Mouse (Mus musculus) lung, postnatal 25 days (tissue): ENCODE data around the gene Zfp367.

ENCODE experiments used
- DNase-seq: peaks from one replicate; pipeline ENCODE4 v3.0.0; 2022; ENCODE audit warnings: low spot score

Zfp367 gene

GRCm38 (mm10) chr13:64153083-64153682 lies at the start of gene Zfp367:
Gene Zfp367, minus strand, starts transcription at chr13:64153202.
- DNase-seq, result peak; percentile 99

DNA sequence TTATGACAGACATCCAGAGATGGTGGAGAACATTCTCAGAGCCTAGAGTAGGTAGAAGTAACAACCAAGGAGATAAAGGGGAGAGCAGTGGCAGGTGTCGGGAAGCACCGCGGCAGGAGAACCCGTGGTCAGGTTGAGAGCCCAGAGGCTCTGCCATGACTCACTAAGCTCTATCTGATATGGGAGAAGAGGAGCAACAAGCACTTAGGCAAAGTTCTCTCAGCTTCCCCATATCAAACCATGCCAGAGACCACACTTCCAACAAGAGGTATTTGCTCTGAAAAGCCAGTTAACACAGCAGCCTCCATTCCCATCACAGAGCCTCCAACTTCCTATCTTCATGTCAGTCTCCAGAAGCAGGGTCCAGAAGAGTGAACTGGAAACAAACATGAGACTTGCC lies 47.9 kb upstream of the Zfp367 start:
- DNase-seq, result no peak

DNA sequence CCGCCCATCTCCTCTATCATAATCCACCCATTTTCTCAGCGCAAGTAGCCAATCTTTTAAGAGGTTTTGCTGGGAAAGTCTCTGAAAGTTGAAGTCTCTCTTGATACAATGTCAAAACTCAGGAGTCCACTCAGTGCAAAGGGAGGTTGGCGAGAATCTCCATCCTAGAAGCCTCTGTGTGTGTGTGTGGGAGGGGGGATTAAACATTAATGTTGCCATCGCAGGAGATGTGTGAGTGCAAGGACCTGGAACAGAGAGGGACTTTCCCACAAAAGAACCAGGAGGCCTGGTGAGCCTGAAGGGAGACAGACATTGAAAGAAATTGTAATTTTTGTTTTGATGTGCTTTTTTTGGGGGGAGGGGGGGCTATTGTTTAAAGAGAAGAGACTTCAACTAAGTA lies 45.3 kb upstream of the Zfp367 start:
- no peak for DNase-seq

GRCm38 (mm10) chr13:64197899-64198298 lies 44.9 kb upstream of the Zfp367 start:
- DNase-seq, result no peak

DNA sequence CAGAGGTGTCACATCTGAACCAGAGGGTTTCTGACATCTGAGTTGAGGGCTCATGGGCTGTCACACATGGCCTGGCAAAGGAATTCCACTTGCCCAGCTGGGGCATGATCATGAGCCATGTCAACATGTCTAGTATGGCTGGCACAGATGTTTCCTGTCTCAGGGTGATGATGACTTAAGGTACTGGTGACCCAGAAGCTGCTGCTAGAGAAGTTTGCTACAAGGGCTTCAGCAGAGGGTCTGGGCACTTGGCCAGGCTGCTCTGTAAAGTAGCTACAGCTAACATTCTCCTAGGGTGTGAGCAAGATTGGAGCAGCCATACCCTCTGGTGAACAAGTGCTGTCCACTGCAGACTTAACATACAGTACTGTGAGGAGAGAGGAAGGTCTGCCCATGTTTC lies 34.1 kb upstream of the Zfp367 start:
- no peak for DNase-seq

DNA sequence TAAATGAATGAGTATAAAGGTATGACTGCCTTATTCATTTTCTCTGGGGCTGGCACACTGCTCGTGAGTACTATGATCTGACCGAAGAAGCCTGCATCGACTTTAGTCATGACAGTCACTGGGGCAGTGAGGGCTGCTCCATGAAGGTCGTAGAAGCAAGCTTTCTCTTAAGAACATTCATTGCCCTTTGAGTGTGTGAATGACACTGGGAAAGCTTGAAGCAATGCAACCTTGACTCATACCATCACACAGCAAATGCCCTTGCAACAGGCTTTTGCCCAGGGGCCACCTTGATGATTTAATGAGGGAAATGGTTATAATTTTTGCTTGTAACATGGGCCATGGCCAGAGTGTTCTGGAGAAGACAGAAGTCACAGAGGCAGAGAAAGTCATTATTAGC lies 33.5 kb upstream of the Zfp367 start:
- no peak for DNase-seq

DNA sequence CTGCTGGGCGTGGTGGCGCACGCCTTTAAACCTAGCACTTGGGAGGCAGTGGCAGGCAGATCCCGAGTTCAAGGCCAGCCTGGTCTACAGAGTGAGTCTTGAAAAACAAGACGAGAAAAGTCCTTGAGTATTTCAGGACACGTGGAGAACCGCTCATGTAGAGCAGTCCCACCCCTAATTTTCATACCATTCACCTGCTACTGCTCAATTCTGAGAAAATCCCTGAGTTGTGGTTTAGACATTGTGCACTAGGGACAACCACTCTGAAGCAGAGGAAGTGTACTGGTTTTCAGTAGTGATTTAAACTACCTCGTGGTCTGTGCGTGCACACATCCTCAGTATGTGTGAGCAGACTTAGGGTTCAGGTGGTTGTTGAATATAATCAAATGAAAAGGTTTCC lies 32.6 kb upstream of the Zfp367 start:
- DNase-seq, result no peak

- DNase-seq, result no peak
Measured at GRCm38 (mm10) chr13:64185176-64185575, 32.2 kb upstream of the Zfp367 start.

- no peak for DNase-seq
Measured at GRCm38 (mm10) chr13:64184361-64184760, 31.4 kb upstream of the Zfp367 start.

- no peak for DNase-seq
Measured at GRCm38 (mm10) chr13:64183583-64183982, 30.6 kb upstream of the Zfp367 start.

GRCm38 (mm10) chr13:64182091-64182490 lies 29.1 kb upstream of the Zfp367 start:
- DNase-seq, result no peak

- peak; percentile 68 for DNase-seq
Measured at GRCm38 (mm10) chr13:64180888-64181287, 27.9 kb upstream of the Zfp367 start.

DNA sequence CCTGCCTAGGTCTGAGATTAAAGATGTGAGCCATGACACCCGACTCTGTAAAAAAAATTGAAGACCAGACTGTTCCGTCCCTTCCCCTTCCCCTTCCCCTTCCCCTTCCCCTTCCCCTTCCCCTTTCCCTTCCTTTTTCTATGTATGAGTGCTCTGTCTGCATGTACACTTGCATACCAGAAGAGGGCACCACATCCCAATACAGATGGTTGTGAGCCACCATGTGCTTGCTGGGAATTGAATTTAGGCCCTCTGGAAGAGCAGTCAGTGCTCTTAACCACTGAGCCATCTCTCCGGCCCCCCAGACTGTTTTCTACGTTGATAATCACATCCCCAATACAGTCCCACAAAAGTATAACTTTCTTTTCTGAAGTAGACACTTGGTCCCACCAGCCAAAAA lies 27.3 kb upstream of the Zfp367 start:
- DNase-seq, result no peak

DNA sequence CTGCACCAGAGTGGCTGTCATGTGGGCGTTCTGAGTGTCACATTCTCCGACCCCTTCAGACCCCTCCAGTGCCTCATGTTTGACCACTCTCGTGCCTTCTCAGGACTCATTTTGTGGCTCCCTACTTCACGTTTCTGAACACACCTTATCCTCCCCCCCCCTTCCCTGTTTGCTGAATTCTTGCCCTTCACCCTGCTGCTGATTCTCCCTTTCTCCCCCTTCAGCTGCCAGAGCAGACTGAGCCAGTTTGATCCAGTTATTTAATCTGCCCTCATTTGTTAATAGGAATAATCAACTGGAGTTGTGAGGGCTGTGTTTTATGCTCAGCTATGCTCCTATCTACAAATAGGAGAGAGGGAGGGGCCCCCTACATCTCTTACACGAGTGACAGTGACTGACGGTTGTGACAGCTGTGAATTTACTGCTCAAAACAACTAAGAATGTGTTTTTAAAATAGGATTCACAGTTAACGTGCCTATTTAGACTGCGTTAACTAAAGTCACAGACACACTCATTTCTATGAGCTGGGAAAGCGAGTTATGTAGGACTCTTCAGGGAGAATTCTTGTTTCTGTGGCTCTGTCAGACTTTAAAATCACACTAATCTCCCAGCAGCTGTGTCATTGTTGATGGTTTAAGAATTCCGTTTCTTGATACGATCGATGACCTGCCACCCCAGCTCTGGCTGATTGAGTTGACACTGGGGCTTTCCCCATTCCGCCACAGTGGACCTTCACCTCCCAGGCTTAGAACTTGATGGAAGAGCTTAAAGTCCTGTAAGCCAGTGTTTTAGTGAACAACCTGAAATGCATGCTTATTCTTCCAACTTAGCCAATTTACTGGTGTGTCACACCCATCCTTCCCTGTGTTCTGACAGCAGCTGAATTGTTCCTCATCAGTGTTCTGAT lies 26.0 kb upstream of the Zfp367 start:
- DNase-seq, result no peak

- DNase-seq, result no peak
Measured at GRCm38 (mm10) chr13:64178000-64178399, 25.0 kb upstream of the Zfp367 start.

- no peak for DNase-seq
Measured at GRCm38 (mm10) chr13:64169746-64170145, 16.7 kb upstream of the Zfp367 start.

DNA sequence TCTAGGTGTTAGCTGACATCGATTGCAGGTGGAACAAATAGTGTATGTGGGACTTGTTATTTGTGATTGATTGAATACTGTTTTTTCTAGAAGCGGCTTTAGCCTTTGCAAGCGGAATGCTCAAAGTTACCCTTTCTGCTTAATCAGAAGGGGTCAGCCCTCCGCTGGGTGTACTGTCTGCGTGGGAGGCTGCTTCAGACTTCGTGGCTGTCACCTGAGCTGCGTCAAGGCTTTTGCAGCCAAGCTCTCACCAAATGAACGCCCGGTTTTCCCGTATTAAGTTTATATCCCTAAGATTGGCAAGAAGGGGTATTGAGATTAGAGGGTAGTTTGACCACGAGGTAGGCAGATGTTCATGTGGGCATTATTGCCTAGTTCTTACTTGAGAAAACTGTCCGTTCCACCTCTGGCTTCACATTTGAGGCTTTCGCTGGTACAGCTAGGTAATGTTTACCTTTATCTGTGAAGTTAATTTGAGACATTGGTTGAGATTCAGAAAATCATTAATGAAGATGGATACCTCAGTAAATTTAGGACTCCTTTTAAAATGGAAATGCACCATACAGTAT lies 10.2 kb upstream of the Zfp367 start:
- DNase-seq, result no peak

DNA sequence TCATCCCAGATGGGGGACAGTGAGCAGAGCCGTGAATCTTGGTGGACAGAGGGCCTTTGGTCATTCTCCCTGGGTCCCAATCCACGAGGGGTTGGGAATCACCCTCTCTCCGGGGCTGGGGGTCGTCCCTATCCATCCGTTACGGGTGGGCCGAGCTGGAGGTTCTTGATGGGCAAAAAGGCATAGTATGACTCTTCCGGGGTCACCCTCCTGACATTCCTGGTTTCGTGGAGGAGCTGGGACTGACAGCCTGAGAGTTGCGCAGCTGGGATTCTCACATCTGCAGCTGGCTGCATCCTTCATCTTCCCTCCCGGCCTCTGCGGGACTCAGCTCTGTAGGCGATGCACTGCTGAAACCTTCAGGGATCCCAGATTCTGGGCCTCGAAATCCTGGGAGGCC lies 9.6 kb upstream of the Zfp367 start:
- DNase-seq, result no peak

DNA sequence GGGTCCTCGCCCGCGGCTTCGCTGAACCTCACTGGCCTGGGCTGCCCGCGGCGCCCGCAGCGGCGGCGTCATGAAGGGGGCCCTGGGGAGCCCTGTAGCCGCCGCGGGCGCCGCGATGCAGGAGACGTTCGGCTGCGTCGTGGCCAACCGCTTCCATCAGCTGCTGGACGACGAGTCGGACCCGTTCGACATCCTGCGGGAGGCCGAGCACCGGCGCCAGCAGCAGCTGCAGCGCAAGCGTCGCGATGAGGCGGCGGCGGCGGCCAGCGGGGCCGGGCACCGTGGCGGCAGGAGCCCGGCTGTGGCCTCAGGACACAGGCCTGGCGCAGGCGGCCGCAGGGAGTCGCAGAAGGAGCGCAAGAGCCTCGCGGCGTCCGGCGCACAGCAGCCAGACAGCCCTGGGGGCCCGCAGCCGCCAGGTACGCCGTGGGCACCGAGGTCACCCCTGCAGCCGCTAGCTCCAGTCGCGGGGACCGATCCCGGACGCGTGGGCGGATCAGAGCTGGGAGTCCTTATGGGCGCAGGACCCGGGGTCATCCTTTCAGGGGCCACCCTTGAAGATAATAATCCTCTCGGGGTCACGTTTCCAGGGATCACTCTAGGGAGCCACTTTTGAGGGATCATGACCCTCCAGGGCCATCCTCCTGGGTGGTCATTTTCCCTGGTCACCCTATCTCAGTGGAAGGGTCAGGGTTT lies 9.1 kb upstream of the Zfp367 start:
- DNase-seq, result no peak

DNA sequence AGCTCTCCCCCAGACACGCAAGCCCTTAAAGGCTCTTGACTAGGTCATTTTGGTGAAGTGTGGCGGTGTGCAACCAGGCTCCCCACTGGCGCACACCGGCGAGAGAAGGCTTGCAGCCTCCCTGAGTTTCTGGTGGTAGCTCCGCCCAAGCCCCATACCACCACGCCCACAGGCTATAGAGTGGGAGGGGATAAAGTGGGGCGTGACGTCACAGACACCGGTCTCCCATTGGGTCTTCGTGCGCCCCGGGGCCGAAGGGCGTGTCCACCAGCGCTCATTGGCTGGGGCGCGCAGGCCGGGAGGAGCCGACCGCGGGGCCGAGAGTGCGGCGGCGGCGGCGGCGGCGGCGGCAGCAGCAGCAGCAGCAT lies 8.5 kb upstream of the Zfp367 start, which contains the start of gene Habp4:
Gene Habp4, plus strand, starts transcription at position 277 of the 368 bp plus-strand sequence.
- DNase-seq, result peak; percentile 99

- no peak for DNase-seq
Measured at GRCm38 (mm10) chr13:64156966-64157365, 4.0 kb upstream of the Zfp367 start.

DNA sequence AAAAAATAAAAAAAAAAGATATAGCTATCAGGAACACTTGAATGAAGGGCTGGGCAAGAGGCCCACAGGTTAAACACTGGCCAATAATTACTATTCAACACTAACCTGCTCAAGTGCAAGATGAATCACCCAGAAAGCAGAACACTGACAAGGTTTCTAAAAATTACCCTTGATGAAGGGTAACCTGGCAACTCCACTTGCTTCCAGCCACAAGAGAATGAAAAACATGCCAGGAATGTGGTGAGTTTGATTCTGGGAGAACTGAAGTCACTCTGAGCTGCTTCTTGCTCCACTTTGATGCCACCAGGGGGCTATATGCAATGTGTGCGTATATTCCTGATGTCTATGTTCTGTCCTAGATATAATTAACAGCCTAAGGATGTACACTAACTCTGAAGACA lies 2.2 kb upstream of the Zfp367 start:
- peak; percentile 78 for DNase-seq

GRCm38 (mm10) chr13:64154651-64155050 lies 1.6 kb upstream of the Zfp367 start:
- DNase-seq, result no peak
